Mouse (Mus musculus): Measurements from ENCODE around the gene Rgs12. TPM values are rescaled to one million over a fixed set of nuclear protein-coding genes. Genes with fewer than 3 reads are reported as not detected.

Gene Rgs12
- total RNA-seq, 2 experiments from 2014 or later: 6.4 to 20.2 TPM

DNA sequence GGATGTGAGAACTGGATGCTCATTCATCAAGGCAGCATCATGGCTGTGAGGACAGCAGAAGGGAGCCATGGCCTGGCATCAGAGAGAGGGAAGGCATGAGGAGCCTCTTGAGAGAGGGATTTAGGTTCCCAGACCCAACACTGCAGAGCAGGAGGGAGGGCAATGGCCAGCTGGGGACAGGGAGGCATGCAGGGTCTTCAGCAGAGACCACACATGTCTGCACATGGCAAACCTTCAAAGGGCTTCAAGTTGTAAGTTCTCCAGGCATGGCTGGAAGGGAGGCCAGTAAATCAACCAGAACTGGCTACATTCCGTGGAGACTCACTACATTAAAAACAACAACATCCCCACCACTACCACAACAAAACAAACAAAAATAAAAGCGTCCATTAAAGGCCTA is 18.2 kb upstream of the Rgs12 start:
- no peak for DNase-seq (ENCODE audit: low spot score in 2 of 2)

GRCm38 (mm10) chr5:34931516-34932457 is 17.5 kb upstream of the Rgs12 start:
- no peak for DNase-seq (ENCODE audit: low spot score in 2 of 2)

- DNase-seq (ENCODE audit: low spot score in 2 of 2): no peak
Measured at GRCm38 (mm10) chr5:34932458-34932806, 16.8 kb upstream of the Rgs12 start.

- DNase-seq (ENCODE audit: low spot score in 2 of 2): no peak
Measured at GRCm38 (mm10) chr5:34933461-34933860, 15.8 kb upstream of the Rgs12 start.

DNA sequence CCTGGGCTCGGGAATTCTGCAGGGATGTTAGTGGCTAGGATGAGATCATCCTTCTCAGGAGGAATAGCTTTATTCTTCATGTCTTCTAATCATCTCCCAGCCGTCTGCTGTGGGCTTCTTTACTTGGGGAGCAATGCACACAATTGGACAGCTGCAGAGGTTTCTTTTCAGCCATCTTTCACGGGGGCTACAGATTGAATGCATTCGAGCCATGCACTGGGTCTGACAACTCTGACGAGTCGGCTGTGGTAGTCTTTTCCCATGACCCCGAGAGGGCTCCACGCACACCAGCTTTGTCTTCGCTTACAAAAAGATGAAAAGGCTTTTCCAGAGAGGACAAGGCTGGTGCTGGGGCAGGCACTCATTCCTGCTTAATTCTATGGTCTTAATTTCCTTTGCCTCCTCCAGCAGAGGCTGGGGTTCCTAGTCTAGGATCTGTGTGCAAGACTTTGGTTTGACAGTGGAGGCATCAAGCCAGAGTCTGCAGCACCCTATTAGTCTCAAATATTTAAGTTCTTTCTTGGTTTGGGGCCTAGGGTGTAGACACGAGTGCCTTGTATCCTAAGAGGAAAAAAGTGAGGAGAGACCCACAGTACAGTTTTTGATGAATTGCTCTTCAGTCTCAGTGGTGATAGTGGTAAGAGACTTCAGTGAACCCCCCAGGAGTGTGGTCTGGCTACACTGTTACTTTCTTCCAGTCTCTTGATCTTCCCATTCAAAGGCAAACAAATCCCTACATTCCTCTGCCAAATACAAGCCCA is 7.4 kb upstream of the Rgs12 start:
- DNase-seq (ENCODE audit: low spot score in 2 of 2): no peak

DNA sequence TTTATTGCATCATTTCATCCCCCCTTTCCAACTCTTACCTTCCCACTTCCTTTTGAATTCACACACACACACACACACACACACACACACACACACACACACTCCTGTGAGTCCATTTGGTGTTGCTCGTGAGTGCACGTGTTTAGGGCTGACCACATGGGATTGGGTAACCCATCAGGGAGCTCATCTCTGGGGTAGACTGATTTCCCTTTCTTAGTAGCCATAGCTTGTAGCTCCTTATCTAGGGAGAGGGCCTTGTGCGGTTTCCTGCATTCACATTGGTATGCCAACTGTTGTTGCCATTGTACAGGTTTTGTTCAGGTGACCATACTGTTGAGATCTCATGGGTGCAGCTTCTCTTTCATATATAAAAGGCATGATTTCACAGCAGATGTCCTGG is 5.8 kb upstream of the Rgs12 start:
- no peak for DNase-seq (ENCODE audit: low spot score in 2 of 2)

DNA sequence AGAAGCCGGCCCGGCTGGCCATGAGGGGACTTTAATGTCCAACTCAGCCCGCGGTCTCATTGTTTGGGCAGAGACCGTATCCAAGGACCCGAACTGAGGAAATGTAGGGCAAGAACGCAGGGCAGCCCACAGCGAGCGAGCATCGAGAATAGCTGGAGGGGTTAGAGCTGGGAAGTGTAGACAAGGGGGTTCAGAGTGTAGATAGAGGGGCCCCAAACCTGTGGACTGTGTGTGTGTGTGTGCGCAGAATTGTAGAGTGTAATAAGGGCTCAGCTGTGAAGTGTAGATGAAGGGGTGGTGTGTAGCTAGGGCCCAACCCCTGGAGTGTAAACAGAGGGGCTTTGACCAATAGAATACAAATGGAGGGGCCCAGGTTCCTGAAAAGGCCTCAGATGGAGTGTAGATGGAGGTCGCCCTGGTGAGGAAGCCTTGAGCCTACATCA is 545 bp downstream of the Rgs12 start:
- DNase-seq (ENCODE audit: low spot score in 2 of 2): no peak

GRCm38 (mm10) chr5:34950486-34951160 is 1.4 kb downstream of the Rgs12 start:
- DNase-seq (ENCODE audit: low spot score in 2 of 2): no peak

DNA sequence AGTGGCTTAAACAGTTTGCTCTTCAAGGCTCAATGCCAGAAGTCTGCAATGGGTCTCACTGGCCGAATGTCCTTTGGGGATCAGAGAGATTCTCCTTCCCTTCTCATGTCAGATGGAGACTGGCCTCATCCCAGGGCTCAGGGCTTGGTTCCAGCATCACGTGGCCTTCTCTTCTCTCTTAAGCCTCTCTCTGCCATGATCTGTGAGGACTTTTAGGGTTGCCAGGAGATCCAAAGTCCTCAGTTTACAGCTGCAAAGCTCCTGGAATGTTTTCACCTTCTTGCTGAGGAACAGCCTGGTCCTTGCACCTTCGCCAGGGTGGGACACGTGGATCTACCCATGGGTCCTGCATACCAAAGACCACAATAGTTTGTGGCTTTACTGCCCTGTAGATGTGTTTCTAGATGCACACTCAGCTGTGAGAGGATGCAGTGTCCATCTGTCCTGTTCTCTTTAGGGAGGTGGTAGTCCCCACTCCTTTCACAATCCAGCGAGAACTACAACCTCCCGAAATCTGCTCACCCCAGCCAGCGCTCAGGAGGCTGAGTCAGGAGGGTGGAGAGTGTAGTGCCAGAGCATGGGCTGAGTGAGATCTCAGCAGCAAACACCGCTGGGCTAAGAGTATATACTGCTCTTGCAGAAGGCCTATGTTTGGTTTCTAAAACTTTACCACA is 2.1 kb downstream of the Rgs12 start:
- no peak for DNase-seq (ENCODE audit: low spot score in 2 of 2)

- no peak for DNase-seq (ENCODE audit: low spot score in 2 of 2)
Measured at GRCm38 (mm10) chr5:34954508-34954907, 5.3 kb downstream of the Rgs12 start.

DNA sequence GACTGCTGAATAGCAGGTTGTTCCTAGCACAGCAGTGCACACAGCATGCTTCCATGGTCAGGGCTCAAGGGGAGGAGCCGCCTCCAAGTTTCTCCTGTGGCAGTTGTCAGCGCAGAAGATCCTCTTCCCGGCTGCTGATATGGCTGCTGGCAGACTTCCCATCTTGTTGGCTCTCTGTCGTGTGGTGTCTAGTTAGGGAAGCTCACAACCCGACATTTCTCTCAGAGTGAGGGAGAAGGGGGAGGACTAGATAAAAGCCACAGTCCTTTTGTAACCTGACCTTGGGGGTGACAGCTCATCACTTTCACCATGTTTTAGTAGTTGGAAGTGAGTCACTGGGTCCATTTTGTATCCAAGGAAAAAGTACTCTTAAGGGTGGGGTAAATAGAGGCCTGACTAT is 6.4 kb downstream of the Rgs12 start:
- DNase-seq (ENCODE audit: low spot score in 2 of 2): peak; percentile 53 to 65

GRCm38 (mm10) chr5:34956151-34956550 is 6.9 kb downstream of the Rgs12 start:
- no peak for DNase-seq (ENCODE audit: low spot score in 2 of 2)

- DNase-seq (ENCODE audit: low spot score in 2 of 2): no peak
Measured at GRCm38 (mm10) chr5:34957015-34957414, 7.8 kb downstream of the Rgs12 start.

GRCm38 (mm10) chr5:34960021-34960420 is 10.8 kb downstream of the Rgs12 start:
- no peak for DNase-seq (ENCODE audit: low spot score in 2 of 2)

- no peak for DNase-seq (ENCODE audit: low spot score in 2 of 2)
Measured at GRCm38 (mm10) chr5:34965531-34965930, 16.3 kb downstream of the Rgs12 start.

- DNase-seq (ENCODE audit: low spot score in 2 of 2): no peak
Measured at GRCm38 (mm10) chr5:34968386-34968785, 19.1 kb downstream of the Rgs12 start.

- DNase-seq (ENCODE audit: low spot score in 2 of 2): no peak
Measured at GRCm38 (mm10) chr5:34972471-34972870, 23.2 kb downstream of the Rgs12 start.

- DNase-seq (ENCODE audit: low spot score in 2 of 2): no peak
Measured at GRCm38 (mm10) chr5:34973560-34974317, 24.5 kb downstream of the Rgs12 start.

- no peak for DNase-seq (ENCODE audit: low spot score in 2 of 2)
Measured at GRCm38 (mm10) chr5:34974773-34975443, 25.7 kb downstream of the Rgs12 start.

Measured in adrenal gland, adult 18-20 months (tissue).